Mouse (Mus musculus) small intestine, adult 2 months (tissue): ENCODE data around the gene 1810049J17Rik. TPM values are rescaled to one million over a fixed set of nuclear protein-coding genes. Genes with fewer than 3 reads are reported as not detected.

ENCODE experiments used
- H3K27ac ChIP-seq: fragments of 200-500 bp; 2 replicates; pipeline ENCODE4 v1.5.1; 2012; ENCODE audit warnings: low read depth, low read length, control low read depth, inconsistent platforms; ENCODE audit not compliant: insufficient read depth
- H3K27me3 ChIP-seq: fragments of 200-500 bp; 2 replicates; pipeline ENCODE4 v1.6.1; 2012; ENCODE audit warnings: mild to moderate bottlenecking, moderate library complexity, low read length, inconsistent platforms; ENCODE audit not compliant: control insufficient read depth, insufficient read depth
- H3K36me3 ChIP-seq: fragments of 200-500 bp; 2 replicates; pipeline ENCODE4 v1.6.1; 2012; ENCODE audit warnings: mild to moderate bottlenecking, low read length, control low read depth, inconsistent platforms; ENCODE audit not compliant: control insufficient read depth, insufficient read depth
- H3K4me1 ChIP-seq: fragments of 200-500 bp; 2 replicates; pipeline ENCODE4 v1.6.1; 2012; ENCODE audit warnings: low read length, inconsistent platforms, mixed read lengths; ENCODE audit not compliant: control insufficient read depth, insufficient read depth, insufficient read length
- H3K4me3 ChIP-seq: fragments of 200-500 bp; 2 replicates; pipeline ENCODE4 v1.5.1; 2012; ENCODE audit warnings: low read depth, mild to moderate bottlenecking, control low read depth, inconsistent platforms, low read length, moderate library complexity
- CTCF ChIP-seq: fragments of 200-500 bp; IDR thresholded peaks from 2 replicates; pipeline ENCODE4 v1.5.1; 2012; ENCODE audit warnings: low read depth, mild to moderate bottlenecking, control low read depth, inconsistent platforms, low read length, moderate library complexity, mixed read lengths; ENCODE audit not compliant: insufficient replicate concordance, insufficient read length; ENCODE audit errors: extremely low read depth
- POLR2A ChIP-seq: fragments of 200-500 bp; IDR thresholded peaks from 2 replicates; pipeline ENCODE4 v1.6.1; 2012; ENCODE audit warnings: low read depth, mild to moderate bottlenecking, control low read depth, inconsistent platforms, low read length, moderate library complexity
- WGBS: fragments of 180-500 bp; shearing (Covaris S2); methylation state at CpG from one replicate; pipeline ENCODE4 v1.1.7; 2018; 5-methylcytosine and 5-hydroxymethylcytosine counted together
- polyA plus RNA-seq: library from polyadenylated mRNA; depleted of rRNA; stranded (reverse); fragments of >200 nt; gene quantifications from 2 replicates; pipeline ENCODE4 v1.2.3, GENCODE M21; 2012

The 1810049J17Rik gene
- polyA plus RNA-seq, 1 experiment, result not detected

GRCm38 (mm10) chr15:12346916-12347315 is 25.2 kb upstream of the 1810049J17Rik start:
- Histone ChIP-seq H3K27ac (no peak overlapping the region), H3K36me3 (peaks cover 44% of the 10 kb centered on the region), H3K4me1 (no peaks in the 10 kb centered on the region), H3K27me3 (no peaks in the 10 kb centered on the region), H3K4me3 (no peak overlapping the region)
- TF ChIP-seq POLR2A (no peak), CTCF (no peak)
- WGBS, result 96% methylated on average over 3 of the region's 3 CpGs

- peaks cover 20% of the 10 kb centered on the region for H3K36me3 ChIP-seq
- H3K4me3 ChIP-seq, result no peak overlapping the region
- 0 out of 2 replicates have a peak, but pooled peaks cover 2% of the 10 kb centered on the region for H3K4me1 ChIP-seq
- WGBS, result 79% methylated on average over 4 of the region's 4 CpGs
- no peaks in the 10 kb centered on the region for H3K27me3 ChIP-seq
- H3K27ac ChIP-seq, result no peak overlapping the region
- TF ChIP-seq POLR2A (no peak), CTCF (no peak)
These were observed 19.7 kb upstream of the 1810049J17Rik start for GRCm38 (mm10) chr15:12341401-12341758.

GRCm38 (mm10) chr15:12340536-12341400 is 19.1 kb upstream of the 1810049J17Rik start:
- 67% methylated on average over 5 of the region's 5 CpGs for WGBS
- no peak for TF ChIP-seq POLR2A
- TF ChIP-seq CTCF, result no peak
- no peaks in the 10 kb centered on the region for H3K27me3 ChIP-seq
- H3K4me3 ChIP-seq, result no peak overlapping the region
- H3K27ac ChIP-seq, result no peak overlapping the region
- 0 out of 2 replicates have a peak, but pooled peaks cover 2% of the 10 kb centered on the region for H3K4me1 ChIP-seq
- peaks cover 18% of the 10 kb centered on the region for H3K36me3 ChIP-seq

- no peaks in the 10 kb centered on the region for H3K27me3 ChIP-seq
- no peak overlapping the region for H3K27ac ChIP-seq
- H3K36me3 ChIP-seq, result peaks cover 3% of the 10 kb centered on the region
- 74% methylated on average over 3 of the region's 3 CpGs for WGBS
- peaks cover 4% of the 10 kb centered on the region; the same call in 1 of the 2 replicates for H3K4me1 ChIP-seq
- no peak for TF ChIP-seq POLR2A
- TF ChIP-seq CTCF, result no peak
- H3K4me3 ChIP-seq, result no peak overlapping the region
These were observed 16.1 kb upstream of the 1810049J17Rik start for GRCm38 (mm10) chr15:12337779-12338137.

DNA sequence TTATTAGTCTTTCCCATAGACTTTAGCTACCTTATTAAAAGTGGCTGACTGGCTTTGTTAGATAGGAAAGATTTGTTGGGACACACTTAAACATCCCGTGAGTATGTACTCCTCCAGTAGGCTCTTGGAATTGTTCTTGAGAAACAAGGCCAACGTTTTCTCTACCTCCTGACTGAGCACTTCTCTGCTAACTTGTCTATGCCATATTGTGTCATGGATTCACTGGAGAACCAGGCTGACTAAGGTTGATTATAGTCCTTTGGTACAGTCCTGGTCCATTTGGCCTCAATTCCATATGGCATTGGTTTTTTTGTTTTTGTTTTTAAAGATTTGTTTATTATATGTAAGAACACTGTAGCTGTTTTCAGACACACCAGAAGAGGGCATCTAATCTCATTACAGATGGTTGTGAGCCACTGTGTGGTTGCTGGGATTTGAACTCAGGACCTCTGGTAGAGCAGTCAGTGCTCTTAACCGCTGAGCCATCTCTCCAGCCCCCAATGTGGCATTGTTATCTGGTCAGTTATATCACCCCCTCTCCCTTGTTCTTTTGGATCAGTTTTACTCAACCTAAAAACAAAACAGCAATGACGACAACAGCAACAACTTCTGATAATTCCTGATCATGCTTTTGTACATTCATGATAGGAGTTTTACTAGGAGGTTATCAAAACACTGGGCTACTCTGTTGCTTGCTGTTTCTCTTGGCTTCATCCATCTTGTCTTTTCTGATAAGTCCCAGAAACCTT is 15.5 kb upstream of the 1810049J17Rik start:
- no peak for TF ChIP-seq POLR2A
- TF ChIP-seq CTCF, result no peak
- no peaks in the 10 kb centered on the region for H3K27me3 ChIP-seq
- no peak overlapping the region for H3K27ac ChIP-seq
- H3K36me3 ChIP-seq, result peaks cover 3% of the 10 kb centered on the region; the same call in 1 of the 2 replicates
- H3K4me3 ChIP-seq, result no peak overlapping the region
- 71% methylated on average over 4 of the region's 4 CpGs for WGBS
- H3K4me1 ChIP-seq, result peaks cover 4% of the 10 kb centered on the region; the same call in 1 of the 2 replicates

DNA sequence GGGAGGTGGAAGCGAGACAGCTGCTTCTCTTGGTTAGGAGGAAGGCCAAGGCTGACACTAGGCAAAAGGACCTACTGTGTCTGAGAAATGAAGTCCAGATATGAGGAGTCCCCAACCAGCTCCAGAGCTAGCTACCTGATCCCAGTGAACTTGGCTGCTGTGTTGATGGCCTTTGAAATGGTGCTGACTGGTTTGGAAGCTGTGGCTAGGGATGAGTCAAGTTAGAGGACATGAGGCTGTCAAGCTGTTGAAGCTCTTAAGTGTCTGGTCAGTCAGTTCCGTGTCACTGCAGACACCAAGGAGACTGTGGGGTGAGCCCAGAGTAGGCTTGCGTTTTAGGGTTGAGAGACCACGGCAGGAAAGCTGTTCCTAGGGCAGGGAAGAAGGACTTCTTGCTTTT is 12.7 kb upstream of the 1810049J17Rik start:
- 81% methylated on average over 4 of the region's 4 CpGs for WGBS
- peaks cover 11% of the 10 kb centered on the region for H3K4me1 ChIP-seq
- H3K27ac ChIP-seq, result no peak overlapping the region
- no peaks in the 10 kb centered on the region for H3K27me3 ChIP-seq
- H3K36me3 ChIP-seq, result peaks cover 1% of the 10 kb centered on the region; the same call in 1 of the 2 replicates
- no peak for TF ChIP-seq POLR2A
- TF ChIP-seq CTCF, result no peak
- no peak overlapping the region for H3K4me3 ChIP-seq

GRCm38 (mm10) chr15:12331300-12331699 is 9.6 kb upstream of the 1810049J17Rik start:
- peaks cover 11% of the 10 kb centered on the region for H3K4me1 ChIP-seq
- peaks cover 1% of the 10 kb centered on the region for H3K36me3 ChIP-seq
- TF ChIP-seq POLR2A (no peak), CTCF (no peak)
- H3K27me3 ChIP-seq, result no peaks in the 10 kb centered on the region
- WGBS, result 45% methylated on average over 1 of the region's 1 CpGs
- H3K4me3 ChIP-seq, result no peak overlapping the region
- no peak overlapping the region for H3K27ac ChIP-seq
